Mouse (Mus musculus): ENCODE measurements around the gene Gramd1c.

Gramd1c gene

DNA sequence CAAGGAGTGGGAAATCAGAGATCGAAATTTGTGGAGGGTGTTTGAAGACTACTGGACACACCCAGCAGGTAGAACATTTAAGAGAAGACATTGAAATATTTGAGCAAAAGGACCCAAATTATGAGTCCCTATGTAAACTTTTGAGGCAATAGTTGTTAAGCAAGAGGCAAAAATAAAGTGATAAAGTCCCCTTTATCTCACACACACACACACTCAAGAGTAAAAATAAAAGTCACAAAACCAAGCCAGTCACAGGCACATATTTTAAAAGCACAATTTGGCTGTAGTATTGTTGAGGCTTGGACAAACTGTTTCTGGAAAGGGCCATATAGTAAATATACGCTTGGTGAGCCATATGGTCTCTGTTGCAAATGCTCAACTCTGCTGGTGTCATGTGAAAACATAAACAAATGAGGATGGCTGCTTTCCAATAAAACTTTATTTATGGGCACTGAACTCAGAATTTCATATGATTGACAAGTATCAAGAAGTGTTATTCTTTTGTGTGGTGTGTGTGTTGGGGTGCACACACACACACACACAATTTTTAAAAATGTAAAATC, 44.1 kb downstream of the Gramd1c start:
- no peak for DNase-seq (ENCODE audit: low read depth, low spot score)

- DNase-seq (ENCODE audit: low read depth, low spot score), result no peak
These were observed 44.8 kb downstream of the Gramd1c start for GRCm38 (mm10) chr16:44018372-44018771.

- DNase-seq (ENCODE audit: low read depth, low spot score), result no peak
These were observed 45.4 kb downstream of the Gramd1c start for GRCm38 (mm10) chr16:44017707-44018106.

DNA sequence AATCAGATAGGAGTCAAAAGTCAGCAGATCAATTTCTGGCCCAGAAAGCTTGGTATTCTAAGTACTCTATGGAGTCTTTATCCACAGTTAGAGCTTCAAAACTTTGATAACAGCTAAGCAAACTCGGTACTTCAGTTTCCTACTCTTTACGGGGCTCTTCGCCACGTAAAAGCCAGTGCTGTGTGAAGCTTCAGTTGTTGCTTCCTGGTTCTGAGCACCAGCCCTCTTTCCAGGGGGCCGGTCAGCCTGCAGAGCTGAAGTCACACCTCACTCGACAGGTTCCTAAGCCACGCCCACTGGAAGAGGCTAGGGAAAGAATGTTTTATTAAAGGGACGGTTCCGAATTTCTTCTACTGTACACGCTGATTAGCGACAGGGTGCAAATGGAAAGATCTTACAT, 47.0 kb downstream of the Gramd1c start:
- peak; percentile 7 for DNase-seq (ENCODE audit: low read depth, low spot score)

DNA sequence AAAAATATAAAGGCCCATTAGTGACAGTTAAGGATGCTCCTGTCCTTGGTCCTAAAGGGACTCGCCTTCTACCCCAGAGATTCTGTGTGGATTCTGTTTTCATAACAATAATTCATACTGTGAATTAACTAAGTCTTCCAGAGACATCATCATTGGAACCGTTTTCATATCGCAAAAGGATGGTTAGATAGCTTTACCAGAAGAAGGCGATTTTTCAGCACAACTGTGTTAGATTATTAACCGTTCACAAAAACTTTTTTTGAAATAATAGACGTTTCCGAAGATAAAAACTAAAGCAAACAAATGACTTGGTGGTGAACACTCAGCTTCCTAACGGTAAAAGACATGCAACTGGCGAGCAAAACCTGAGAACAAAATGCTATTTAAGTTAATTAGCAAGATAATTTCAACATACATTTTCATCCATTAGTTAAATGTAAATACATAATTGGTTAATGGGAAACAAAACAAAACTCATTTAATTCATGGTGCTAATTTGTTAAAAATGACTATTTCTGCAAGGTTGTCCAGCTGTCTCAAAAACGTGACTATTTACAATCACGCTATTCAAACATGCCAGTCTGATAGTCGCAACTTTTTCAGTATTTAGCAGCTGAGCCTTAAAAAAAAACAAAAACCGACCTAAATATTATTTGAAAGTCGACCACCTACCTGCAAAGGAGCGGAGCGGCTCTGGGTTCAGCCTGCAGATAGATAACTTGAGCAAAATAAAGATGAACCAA, 47.6 kb downstream of the Gramd1c start:
- DNase-seq (ENCODE audit: low read depth, low spot score), result no peak

GRCm38 (mm10) chr16:44011010-44011409, 52.1 kb downstream of the Gramd1c start:
- DNase-seq (ENCODE audit: low read depth, low spot score), result no peak

DNA sequence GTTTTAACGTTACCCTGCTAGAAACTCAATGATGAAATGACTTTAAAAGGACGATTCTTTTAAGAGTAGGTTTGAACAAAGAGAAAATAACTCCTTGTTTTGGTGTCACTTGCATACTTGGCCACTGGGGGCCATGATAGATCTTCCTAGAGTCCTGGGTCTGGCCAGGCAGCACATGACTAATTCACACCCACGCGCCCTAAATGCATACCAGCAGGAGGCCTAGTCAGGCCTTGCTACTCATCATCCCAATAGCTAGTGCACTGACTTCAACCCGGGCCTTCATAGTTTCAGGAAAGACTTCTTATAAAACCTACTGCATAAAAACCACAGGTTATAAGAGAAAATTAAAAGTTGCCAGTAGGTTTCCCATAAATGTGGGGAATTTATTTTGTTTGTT, 61.1 kb downstream of the Gramd1c start:
- no peak for DNase-seq (ENCODE audit: low read depth, low spot score)

DNA sequence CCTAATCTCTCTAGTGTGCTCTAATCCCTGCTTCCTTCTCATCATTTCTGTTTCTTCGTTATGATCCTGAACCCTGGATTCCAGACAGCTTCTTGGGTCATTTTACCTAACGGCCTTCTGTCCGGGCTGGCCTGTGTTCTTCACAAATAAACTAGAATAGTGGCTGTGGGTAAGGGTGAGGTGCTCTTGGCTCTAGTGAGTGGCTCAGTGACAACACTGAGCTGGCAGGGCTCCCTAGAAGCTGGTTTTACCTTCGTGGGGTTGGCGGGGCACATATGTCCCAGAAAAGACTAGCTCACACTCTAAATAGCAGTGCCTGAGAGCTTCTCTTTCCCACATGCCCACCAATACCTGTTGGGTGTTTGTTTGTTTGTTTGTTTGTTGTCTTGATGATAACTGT, 63.6 kb downstream of the Gramd1c start:
- no peak for DNase-seq (ENCODE audit: low read depth, low spot score)

DNA sequence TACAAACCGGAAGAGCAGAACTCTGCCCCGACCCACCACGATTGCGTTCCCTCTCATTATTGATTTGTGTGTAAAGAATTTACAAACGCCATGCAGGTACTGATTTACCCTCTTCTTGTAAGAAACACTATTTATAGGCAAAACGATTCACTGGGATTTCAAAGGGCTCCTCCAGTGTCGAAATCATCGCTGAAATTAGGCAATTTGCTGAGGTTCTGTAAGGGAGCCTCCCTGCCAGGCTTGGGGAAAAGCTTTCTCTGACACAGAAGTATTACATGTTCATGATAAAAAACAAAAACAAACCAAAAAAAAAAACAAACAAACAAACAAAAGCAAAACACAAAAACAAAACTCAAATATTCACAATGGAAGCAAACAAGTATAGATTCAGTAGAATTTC, 64.0 kb downstream of the Gramd1c start:
- no peak for DNase-seq (ENCODE audit: low read depth, low spot score)

- DNase-seq (ENCODE audit: low read depth, low spot score), result no peak
These were observed 68.5 kb downstream of the Gramd1c start for GRCm38 (mm10) chr16:43994623-43995022.

GRCm38 (mm10) chr16:43986299-43986698, 76.8 kb downstream of the Gramd1c start:
- no peak for DNase-seq (ENCODE audit: low read depth, low spot score)

GRCm38 (mm10) chr16:43980110-43980609, 83.0 kb downstream of the Gramd1c start:
- no peak for DNase-seq (ENCODE audit: low read depth, low spot score)

DNA sequence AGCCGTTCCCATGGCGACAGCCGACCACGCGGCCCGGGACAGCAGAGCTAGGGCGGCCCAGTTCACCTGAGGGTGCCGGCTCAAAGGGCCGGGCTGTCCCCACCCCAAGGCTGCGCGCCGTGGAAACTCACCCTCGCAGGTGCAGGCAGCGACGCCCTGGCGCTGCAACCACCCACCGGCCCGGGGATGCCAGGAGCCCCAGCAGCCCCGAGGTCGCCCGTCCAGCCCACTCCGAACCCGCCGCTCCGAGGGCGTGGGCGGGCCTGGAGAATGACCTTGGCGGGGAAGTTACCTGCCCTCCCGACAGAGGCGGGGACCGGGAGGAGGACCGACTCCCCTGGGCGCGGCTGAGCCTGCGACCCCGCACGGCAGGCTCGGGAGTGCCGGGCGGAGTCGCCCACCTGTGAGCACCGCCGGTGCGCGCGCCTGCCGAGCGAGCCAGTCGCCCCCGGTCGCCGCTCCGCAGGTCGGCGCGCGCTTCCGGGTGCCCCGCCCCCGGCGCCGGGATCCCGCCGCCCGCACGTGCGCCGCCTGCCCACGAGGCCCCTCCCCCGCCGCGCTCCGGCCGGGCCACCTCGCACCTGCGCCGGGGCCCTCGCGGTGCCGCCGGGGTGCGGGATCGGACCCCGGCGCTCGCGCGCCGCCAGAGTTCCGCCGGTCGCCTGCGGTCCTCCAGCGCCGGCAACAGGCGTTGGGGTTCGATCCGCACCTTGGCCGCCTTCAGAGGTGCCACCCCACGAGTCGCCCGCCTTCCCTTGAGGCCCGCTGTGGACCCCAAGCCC, 83.6 kb downstream of the Gramd1c start, which contains the start of gene Zdhhc23:
TSS of gene Zdhhc23 (minus strand) at position 464 of the 782 bp plus-strand sequence.
- DNase-seq (ENCODE audit: low read depth, low spot score), result no peak

GRCm38 (mm10) chr16:43979010-43979327, 84.2 kb downstream of the Gramd1c start:
- peak; percentile 29 for DNase-seq (ENCODE audit: low read depth, low spot score)

GRCm38 (mm10) chr16:43973606-43974220, 89.4 kb downstream of the Gramd1c start:
- no peak for DNase-seq (ENCODE audit: low read depth, low spot score)

DNA sequence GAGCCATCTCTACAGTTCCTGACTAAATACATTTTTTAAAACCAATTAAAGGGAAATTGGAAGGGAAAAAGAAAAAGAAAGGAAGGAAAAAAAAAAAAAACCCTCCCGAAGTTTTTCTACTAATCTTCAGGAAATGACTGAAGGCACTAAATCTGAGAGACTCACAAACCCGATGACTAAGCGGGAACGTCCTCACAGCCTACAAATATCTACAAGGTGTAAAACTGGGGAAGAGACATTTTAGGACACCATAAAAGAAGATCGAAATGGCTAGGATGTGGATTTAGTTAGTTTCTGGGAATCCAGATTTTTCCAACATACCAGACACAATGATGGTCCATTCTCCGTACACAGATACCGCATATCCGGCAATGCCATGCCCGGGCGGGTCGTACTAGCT, 90.0 kb downstream of the Gramd1c start:
- no peak for DNase-seq (ENCODE audit: low read depth, low spot score)

- DNase-seq (ENCODE audit: low read depth, low spot score), result no peak
These were observed 90.8 kb downstream of the Gramd1c start for GRCm38 (mm10) chr16:43972391-43972790.

- no peak for DNase-seq (ENCODE audit: low read depth, low spot score)
These were observed 91.4 kb downstream of the Gramd1c start for GRCm38 (mm10) chr16:43971741-43972140.

GRCm38 (mm10) chr16:43971189-43971588, 92.0 kb downstream of the Gramd1c start:
- no peak for DNase-seq (ENCODE audit: low read depth, low spot score)

- DNase-seq (ENCODE audit: low read depth, low spot score), result no peak
These were observed 92.7 kb downstream of the Gramd1c start for GRCm38 (mm10) chr16:43970426-43970825.

GRCm38 (mm10) chr16:43965781-43966389, 97.3 kb downstream of the Gramd1c start:
- DNase-seq (ENCODE audit: low read depth, low spot score), result no peak

DNA sequence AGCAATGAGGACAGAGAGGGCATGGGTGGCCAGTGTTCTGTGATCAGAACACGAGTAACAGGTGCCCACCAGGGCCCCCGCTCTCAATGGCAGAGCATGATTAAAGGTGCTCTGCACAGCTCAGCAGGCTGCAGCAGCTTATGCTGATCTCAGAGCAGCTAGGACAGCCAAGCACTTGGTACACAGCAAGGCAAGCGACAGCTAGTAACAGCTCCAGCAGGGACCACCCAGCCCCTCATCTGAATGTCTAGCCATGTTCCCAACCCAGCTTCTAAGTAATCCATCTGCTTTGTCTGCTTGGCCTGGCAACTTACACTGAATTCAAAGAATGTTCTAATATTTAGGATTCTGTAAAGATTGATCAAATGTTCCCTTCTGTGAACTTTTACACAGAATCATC, 99.4 kb downstream of the Gramd1c start:
- DNase-seq (ENCODE audit: low read depth, low spot score), result no peak

All from embryo, embryonic 11.5 days (tissue).